Mouse (Mus musculus): ENCODE data around the gene Wwox.

DNA sequence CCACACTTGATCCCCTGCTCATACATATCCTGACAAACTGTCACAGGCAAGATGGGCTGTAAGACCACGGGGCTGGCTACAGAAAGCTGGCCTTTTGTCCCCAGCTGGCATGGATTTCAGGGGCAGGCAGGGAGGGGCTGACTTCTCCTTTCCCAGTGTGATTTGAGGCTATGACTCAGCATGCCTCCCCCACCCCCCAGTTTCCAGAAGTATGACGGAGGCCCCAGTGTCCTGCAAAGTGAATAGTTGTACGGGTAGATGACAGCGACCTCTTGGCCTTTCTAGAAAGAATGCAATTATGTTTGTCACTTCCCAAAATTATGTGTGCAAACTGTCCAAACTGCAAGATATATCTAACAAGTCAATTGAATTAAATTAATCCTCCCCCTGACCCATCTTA is 830.1 kb downstream of the Wwox start:
- TF ChIP-seq POLR2A (IDR thresholded peaks at IDR 0.05; ENCODE audit: borderline replicate concordance, low read depth, low read length) (no peak), CTCF (IDR thresholded peaks at IDR 0.05; ENCODE audit: low read depth, low read length) (peak; percentile 23; the same call in 1 of the 2 replicates)
